Mouse (Mus musculus) kidney, adult 2 months (tissue): Measurements from ENCODE around the gene Cap2. TPM values are rescaled to one million over a fixed set of nuclear protein-coding genes. Genes with fewer than 3 reads are reported as not detected.

Source experiments
- DNase-seq: peaks from one replicate; pipeline ENCODE4 v3.0.0; 2021
- H3K27ac ChIP-seq: fragments of 200-500 bp; 2 replicates; pipeline ENCODE4 v1.5.1; 2012; ENCODE audit warnings: low read depth, low read length, control low read depth, inconsistent platforms; ENCODE audit not compliant: insufficient read depth
- H3K27me3 ChIP-seq: fragments of 200-500 bp; replicated peaks from 2 replicates; pipeline ENCODE4 v1.6.1; 2012; ENCODE audit warnings: mild to moderate bottlenecking, moderate library complexity, low read length, inconsistent platforms; ENCODE audit not compliant: control insufficient read depth, insufficient read depth
- H3K36me3 ChIP-seq: fragments of 200-500 bp; 2 replicates; pipeline ENCODE4 v1.6.1; 2012; ENCODE audit warnings: mild to moderate bottlenecking, moderate library complexity, low read length, inconsistent platforms; ENCODE audit not compliant: control insufficient read depth, insufficient read depth
- H3K4me1 ChIP-seq: fragments of 200-500 bp; 2 replicates; pipeline ENCODE4 v1.6.1; 2011; ENCODE audit warnings: low read length; ENCODE audit not compliant: control insufficient read depth, insufficient read depth
- H3K4me3 ChIP-seq: fragments of 200-500 bp; 2 replicates; pipeline ENCODE4 v1.5.1; 2011; ENCODE audit warnings: mild to moderate bottlenecking, low read depth, low read length, control low read depth; ENCODE audit not compliant: insufficient read depth
- CTCF ChIP-seq: fragments of 200-500 bp; conservative IDR thresholded peaks from 2 replicates; pipeline ENCODE4 v1.5.1; 2011; ENCODE audit warnings: low read depth, mild to moderate bottlenecking, control low read depth, low read length, moderate library complexity, mixed read lengths; ENCODE audit not compliant: insufficient read depth, insufficient read length
- POLR2A ChIP-seq: fragments of 200-500 bp; IDR thresholded peaks from one replicate; pipeline ENCODE4 v1.6.1; 2011; ENCODE audit warnings: low read depth, low read length, control low read depth
- WGBS: fragments of 180-500 bp; shearing (Covaris S2); methylation state at CpG from one replicate; pipeline ENCODE4 v1.1.7; 2018; 5-methylcytosine and 5-hydroxymethylcytosine counted together
- polyA plus RNA-seq: library from polyadenylated mRNA; depleted of rRNA; stranded (reverse); fragments of >200 nt; gene quantifications from 2 replicates; pipeline ENCODE4 v1.2.3, GENCODE M21; 2012

The Cap2 gene
- polyA plus RNA-seq, 1 experiment: 3.2 TPM

GRCm38 (mm10) chr13:46669620-46670271 is 168.1 kb downstream of the Cap2 start:
- under 1% methylated on average over 90 of the region's 96 CpGs for WGBS
- H3K27ac ChIP-seq: peak overlapping the region; percentile 21; the same call in 1 of the 2 replicates
- H3K36me3 ChIP-seq: peaks cover 4% of the 10 kb centered on the region; the same call in 1 of the 2 replicates
- H3K4me3 ChIP-seq: peak overlapping the region; percentile 62
- no peaks in the 10 kb centered on the region for H3K27me3 ChIP-seq
- H3K4me1 ChIP-seq: peaks cover 8% of the 10 kb centered on the region; the same call in 1 of the 2 replicates
- TF ChIP-seq POLR2A (no peak), CTCF (no peak)
- DNase-seq: peak; percentile 14

GRCm38 (mm10) chr13:46670514-46670913 is 168.9 kb downstream of the Cap2 start:
- Histone ChIP-seq H3K27ac (no peak overlapping the region), H3K4me3 (peak overlapping the region; percentile 62), H3K27me3 (no peaks in the 10 kb centered on the region), H3K36me3 (peaks cover 4% of the 10 kb centered on the region; the same call in 1 of the 2 replicates), H3K4me1 (peaks cover 10% of the 10 kb centered on the region; the same call in 1 of the 2 replicates)
- no peak for DNase-seq
- WGBS: 50% methylated on average over 9 of the region's 9 CpGs
- TF ChIP-seq CTCF (no peak), POLR2A (no peak)

GRCm38 (mm10) chr13:46674601-46675000 is 173.0 kb downstream of the Cap2 start:
- peaks cover 13% of the 10 kb centered on the region; the same call in 1 of the 2 replicates for H3K4me1 ChIP-seq
- TF ChIP-seq POLR2A: no peak
- no peak for TF ChIP-seq CTCF
- peaks cover 4% of the 10 kb centered on the region for H3K36me3 ChIP-seq
- no peaks in the 10 kb centered on the region for H3K27me3 ChIP-seq
- WGBS: 69% methylated on average over 2 of the region's 2 CpGs
- no peak overlapping the region for H3K4me3 ChIP-seq
- peak; percentile 43 for DNase-seq
- no peak overlapping the region for H3K27ac ChIP-seq

GRCm38 (mm10) chr13:46677721-46678120 is 176.1 kb downstream of the Cap2 start:
- Histone ChIP-seq H3K36me3 (peaks cover 5% of the 10 kb centered on the region), H3K27me3 (no peaks in the 10 kb centered on the region), H3K4me1 (peaks cover 7% of the 10 kb centered on the region; the same call in 1 of the 2 replicates), H3K4me3 (no peak overlapping the region), H3K27ac (peak overlapping the region; percentile 45)
- TF ChIP-seq POLR2A: no peak
- TF ChIP-seq CTCF: no peak
- DNase-seq: peak; percentile 47
- 68% methylated on average over 4 of the region's 4 CpGs for WGBS

GRCm38 (mm10) chr13:46682921-46683320 is 181.3 kb downstream of the Cap2 start:
- no peak for TF ChIP-seq CTCF
- TF ChIP-seq POLR2A: no peak
- peaks cover 9% of the 10 kb centered on the region for H3K36me3 ChIP-seq
- no peaks in the 10 kb centered on the region for H3K27me3 ChIP-seq
- WGBS: 69% methylated on average over 2 of the region's 2 CpGs
- H3K4me3 ChIP-seq: no peak overlapping the region
- DNase-seq: no peak
- H3K27ac ChIP-seq: no peak overlapping the region
- no peaks in the 10 kb centered on the region; the same call in 1 of the 2 replicates for H3K4me1 ChIP-seq

- peaks cover 9% of the 10 kb centered on the region for H3K36me3 ChIP-seq
- no peak for DNase-seq
- no peak for TF ChIP-seq CTCF
- TF ChIP-seq POLR2A: no peak
- H3K4me1 ChIP-seq: no peaks in the 10 kb centered on the region; the same call in 1 of the 2 replicates
- WGBS: 90% methylated on average over 1 of the region's 1 CpGs
- H3K27ac ChIP-seq: no peak overlapping the region
- H3K4me3 ChIP-seq: no peak overlapping the region
- H3K27me3 ChIP-seq: no peaks in the 10 kb centered on the region
Observed at GRCm38 (mm10) chr13:46683370-46683769, 181.7 kb downstream of the Cap2 start.

GRCm38 (mm10) chr13:46690559-46691241 is 189.1 kb downstream of the Cap2 start:
- no peak overlapping the region for H3K27ac ChIP-seq
- TF ChIP-seq POLR2A (no peak), CTCF (no peak)
- H3K4me1 ChIP-seq: no peaks in the 10 kb centered on the region
- DNase-seq: no peak
- peaks cover 7% of the 10 kb centered on the region for H3K36me3 ChIP-seq
- no peak overlapping the region for H3K4me3 ChIP-seq
- WGBS: 75% methylated on average over 4 of the region's 4 CpGs
- no peaks in the 10 kb centered on the region for H3K27me3 ChIP-seq
